Mouse (Mus musculus): ENCODE data around the gene Fance. TPM values are rescaled to one million over a fixed set of nuclear protein-coding genes. Genes with fewer than 3 reads are reported as not detected.

Fance gene
- polyA plus RNA-seq, 1 experiment from 2014 or later, result 22.7 TPM

- no peak overlapping the region for H3K9ac ChIP-seq
- H3K27me3 ChIP-seq (replicated peaks), result peaks cover 19% of the 10 kb centered on the region; the same call in 1 of the 2 replicates
- no peak overlapping the region for H3K27ac ChIP-seq
- ATAC-seq, result peak; percentile 48
- H3K4me3 ChIP-seq (replicated peaks), result no peak overlapping the region
- no peaks in the 10 kb centered on the region for H3K9me3 ChIP-seq
- WGBS, result 20% methylated on average over 10 of the region's 10 CpGs
- no peak overlapping the region for H3K4me2 ChIP-seq (replicated peaks)
- H3K36me3 ChIP-seq, result no peaks in the 10 kb centered on the region
- H3K4me1 ChIP-seq (replicated peaks), result peaks cover 11% of the 10 kb centered on the region; the same call in 1 of the 2 replicates
Measured at GRCm38 (mm10) chr17:28373821-28374220, 60.5 kb downstream of the Fance start.

- H3K4me2 ChIP-seq (replicated peaks), result no peak overlapping the region
- H3K27me3 ChIP-seq (replicated peaks), result peaks cover 19% of the 10 kb centered on the region; the same call in 1 of the 2 replicates
- no peak overlapping the region for H3K27ac ChIP-seq
- no peak for ATAC-seq
- WGBS, result 18% methylated on average over 16 of the region's 16 CpGs
- H3K36me3 ChIP-seq, result no peaks in the 10 kb centered on the region
- no peak overlapping the region for H3K9ac ChIP-seq
- H3K4me3 ChIP-seq (replicated peaks), result no peak overlapping the region
- H3K9me3 ChIP-seq, result no peaks in the 10 kb centered on the region
- peaks cover 11% of the 10 kb centered on the region; the same call in 1 of the 2 replicates for H3K4me1 ChIP-seq (replicated peaks)
Measured at GRCm38 (mm10) chr17:28374494-28374893, 61.2 kb downstream of the Fance start.

- Histone ChIP-seq H3K9ac (peak overlapping the region; percentile 13; the same call in 1 of the 2 replicates), H3K4me2 (replicated peaks) (peak overlapping the region; percentile 31), H3K36me3 (no peaks in the 10 kb centered on the region), H3K27me3 (replicated peaks) (peaks cover 19% of the 10 kb centered on the region; the same call in 1 of the 2 replicates), H3K4me3 (replicated peaks) (no peak overlapping the region; the same call in 1 of the 2 replicates), H3K27ac (no peak overlapping the region), H3K9me3 (no peaks in the 10 kb centered on the region), H3K4me1 (replicated peaks) (peaks cover 11% of the 10 kb centered on the region; the same call in 1 of the 2 replicates)
- 9% methylated on average over 17 of the region's 17 CpGs for WGBS
- ATAC-seq, result peak; percentile 69
Measured at GRCm38 (mm10) chr17:28375592-28376061, 62.3 kb downstream of the Fance start.

Other genes with a start within 250 kb of the Fance start
- 1.2 and 1.6 TPM in 2 replicates for gene Tcp11, start 232.9 kb upstream of the Fance start, polyA plus RNA-seq (2015; fragmentation: Nextera tagmentation; extraction: Ambion mirVana)
- gene Scube3, start 171.4 kb upstream of the Fance start, polyA plus RNA-seq (2015; fragmentation: Nextera tagmentation; extraction: Ambion mirVana), result 2.0 and 2.5 TPM in 2 replicates
- 25.7 and 28.1 TPM in 2 replicates for gene Zfp523, start 136.4 kb upstream of the Fance start, polyA plus RNA-seq (2015; fragmentation: Nextera tagmentation; extraction: Ambion mirVana)
- 3.4 and 4.3 TPM in 2 replicates for gene Def6, start 105.7 kb upstream of the Fance start, polyA plus RNA-seq (2015; fragmentation: Nextera tagmentation; extraction: Ambion mirVana)
- 1.8 and 1.9 TPM in 2 replicates for gene Ppard, start 80.8 kb upstream of the Fance start, polyA plus RNA-seq (2015; fragmentation: Nextera tagmentation; extraction: Ambion mirVana)
- 639 and 690 TPM in 2 replicates for gene Rpl10a, start 15.0 kb downstream of the Fance start, polyA plus RNA-seq (2015; fragmentation: Nextera tagmentation; extraction: Ambion mirVana)
- 8.9 and 10.0 TPM in 2 replicates for gene Tead3, start 37.3 kb downstream of the Fance start, polyA plus RNA-seq (2015; fragmentation: Nextera tagmentation; extraction: Ambion mirVana)
- gene Tulp1, start 51.7 kb downstream of the Fance start, polyA plus RNA-seq (2015; fragmentation: Nextera tagmentation; extraction: Ambion mirVana), result 3.6 and 4.1 TPM in 2 replicates
- 25.9 and 26.6 TPM in 2 replicates for gene Fkbp5, start 204.0 kb downstream of the Fance start, polyA plus RNA-seq (2015; fragmentation: Nextera tagmentation; extraction: Ambion mirVana)
- gene Armc12, start 217.3 kb downstream of the Fance start, polyA plus RNA-seq (2015; fragmentation: Nextera tagmentation; extraction: Ambion mirVana), result not detected in 2 replicates
- not detected in 2 replicates for gene Clpsl2, start 235.9 kb downstream of the Fance start, polyA plus RNA-seq (2015; fragmentation: Nextera tagmentation; extraction: Ambion mirVana)
- 958 and 2,971 TPM in 2 replicates for gene Clps, start 247.2 kb downstream of the Fance start, polyA plus RNA-seq (2015; fragmentation: Nextera tagmentation; extraction: Ambion mirVana)

Measured in intestine, embryonic 15.5 days (tissue).